Mouse (Mus musculus): ENCODE results near the gene Gpx2. TPM values are rescaled to one million over a fixed set of nuclear protein-coding genes. Genes with fewer than 3 reads are reported as not detected.

Gene Gpx2
- polyA plus RNA-seq, 1 experiment from 2014 or later, result 0.11 TPM

DNA sequence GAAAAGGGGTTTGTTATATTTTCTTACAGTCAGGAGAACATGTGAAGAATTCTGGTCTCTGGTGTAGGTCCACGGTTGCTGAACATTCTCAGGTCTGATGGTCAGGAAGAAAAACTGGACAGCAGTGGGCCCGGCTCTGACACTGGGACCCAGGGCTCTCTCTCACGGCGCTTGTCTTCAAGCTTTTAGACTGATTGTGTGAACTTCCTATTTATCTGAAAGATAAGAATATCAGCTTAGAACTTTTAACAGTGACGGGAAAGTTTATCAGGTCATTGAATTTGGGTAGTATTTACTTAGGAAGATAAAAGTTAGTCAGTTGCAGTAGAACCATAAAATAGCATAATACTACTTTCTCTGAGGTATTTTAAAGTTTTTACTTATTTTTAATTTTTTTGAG, 18.5 kb downstream of the Gpx2 start:
- no peak for ATAC-seq
- 97% methylated on average over 5 of the region's 5 CpGs for WGBS
- Histone ChIP-seq H3K9me3 (replicated peaks; ENCODE audit: control insufficient read depth, low read length, poor library complexity, severe bottlenecking) (no peaks in the 10 kb centered on the region), H3K4me1 (ENCODE audit: control insufficient read depth, insufficient read depth, low read length) (no peaks in the 10 kb centered on the region), H3K4me3 (ENCODE audit: low read depth, low read length) (no peak overlapping the region), H3K27me3 (ENCODE audit: control insufficient read depth, insufficient read depth, low read depth, low read length) (no peaks in the 10 kb centered on the region), H3K4me2 (ENCODE audit: low read length) (no peak overlapping the region), H3K27ac (ENCODE audit: low read length) (no peak overlapping the region), H3K36me3 (ENCODE audit: control insufficient read depth, insufficient read depth, low read length) (no peaks in the 10 kb centered on the region), H3K9ac (ENCODE audit: low read depth, low read length) (no peak overlapping the region)

DNA sequence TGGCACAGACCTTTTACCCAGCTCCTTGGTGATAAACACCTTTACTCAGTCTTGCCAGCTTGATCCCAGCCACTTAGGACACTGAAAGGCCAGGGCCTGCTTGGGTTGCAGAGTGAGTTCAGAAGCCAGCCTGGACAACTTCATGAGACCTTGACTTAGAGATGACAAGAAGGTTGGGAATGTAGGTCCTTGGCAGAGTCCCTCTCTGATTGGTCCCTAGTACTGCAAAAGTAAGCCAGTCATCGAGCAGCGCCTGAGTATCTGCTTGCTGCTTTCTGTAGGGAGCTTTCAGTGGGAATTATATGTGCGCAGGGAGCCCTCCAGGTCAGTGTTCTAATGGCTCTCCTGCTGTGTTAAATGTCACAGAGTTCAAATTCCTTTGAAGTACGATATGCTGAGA, 20.2 kb downstream of the Gpx2 start:
- Histone ChIP-seq H3K4me3 (ENCODE audit: low read depth, low read length) (no peak overlapping the region), H3K27ac (ENCODE audit: low read length) (no peak overlapping the region), H3K4me1 (ENCODE audit: control insufficient read depth, insufficient read depth, low read length) (no peaks in the 10 kb centered on the region), H3K27me3 (ENCODE audit: control insufficient read depth, insufficient read depth, low read depth, low read length) (no peaks in the 10 kb centered on the region), H3K9me3 (replicated peaks; ENCODE audit: control insufficient read depth, low read length, poor library complexity, severe bottlenecking) (no peaks in the 10 kb centered on the region), H3K36me3 (ENCODE audit: control insufficient read depth, insufficient read depth, low read length) (no peaks in the 10 kb centered on the region), H3K4me2 (ENCODE audit: low read length) (no peak overlapping the region), H3K9ac (ENCODE audit: low read depth, low read length) (no peak overlapping the region)
- WGBS, result 66% methylated on average over 4 of the region's 4 CpGs
- ATAC-seq, result no peak

- H3K27ac ChIP-seq (ENCODE audit: low read length), result no peak overlapping the region
- no peaks in the 10 kb centered on the region for H3K27me3 ChIP-seq (ENCODE audit: control insufficient read depth, insufficient read depth, low read depth, low read length)
- no peak overlapping the region for H3K9ac ChIP-seq (ENCODE audit: low read depth, low read length)
- no peaks in the 10 kb centered on the region for H3K9me3 ChIP-seq (replicated peaks; ENCODE audit: control insufficient read depth, low read length, poor library complexity, severe bottlenecking)
- H3K36me3 ChIP-seq (ENCODE audit: control insufficient read depth, insufficient read depth, low read length), result no peaks in the 10 kb centered on the region
- H3K4me2 ChIP-seq (ENCODE audit: low read length), result no peak overlapping the region
- ATAC-seq, result no peak
- no peak overlapping the region for H3K4me3 ChIP-seq (ENCODE audit: low read depth, low read length)
- H3K4me1 ChIP-seq (ENCODE audit: control insufficient read depth, insufficient read depth, low read length), result no peaks in the 10 kb centered on the region
- 82% methylated on average over 3 of the region's 3 CpGs for WGBS
Measured at GRCm38 (mm10) chr12:76774652-76775051, 20.7 kb downstream of the Gpx2 start.

DNA sequence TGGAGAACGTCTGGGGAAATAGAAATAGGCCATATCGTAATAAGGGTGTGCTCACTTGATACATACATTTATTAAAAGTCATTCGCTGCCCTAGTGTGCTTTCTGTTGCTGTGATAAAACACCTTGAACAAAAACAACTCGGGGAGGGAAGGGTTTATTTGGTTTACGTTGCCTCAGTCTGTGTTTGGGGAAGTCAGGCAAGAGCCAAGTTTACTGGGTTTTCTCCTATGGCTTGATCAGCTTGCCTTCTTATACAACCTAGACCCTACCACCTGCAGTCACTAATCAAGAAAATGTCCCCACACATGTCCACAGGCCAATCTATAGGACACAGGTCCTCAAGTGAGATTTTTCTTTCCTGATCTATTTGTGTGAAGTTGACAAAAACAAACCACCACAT, 23.8 kb downstream of the Gpx2 start:
- ATAC-seq, result no peak
- no peaks in the 10 kb centered on the region for H3K27me3 ChIP-seq (ENCODE audit: control insufficient read depth, insufficient read depth, low read depth, low read length)
- no peak overlapping the region for H3K9ac ChIP-seq (ENCODE audit: low read depth, low read length)
- 94% methylated on average over 5 of the region's 5 CpGs for WGBS
- no peaks in the 10 kb centered on the region for H3K36me3 ChIP-seq (ENCODE audit: control insufficient read depth, insufficient read depth, low read length)
- no peaks in the 10 kb centered on the region for H3K9me3 ChIP-seq (replicated peaks; ENCODE audit: control insufficient read depth, low read length, poor library complexity, severe bottlenecking)
- H3K4me3 ChIP-seq (ENCODE audit: low read depth, low read length), result no peak overlapping the region
- no peak overlapping the region for H3K27ac ChIP-seq (ENCODE audit: low read length)
- H3K4me1 ChIP-seq (ENCODE audit: control insufficient read depth, insufficient read depth, low read length), result no peaks in the 10 kb centered on the region
- no peak overlapping the region for H3K4me2 ChIP-seq (ENCODE audit: low read length)

DNA sequence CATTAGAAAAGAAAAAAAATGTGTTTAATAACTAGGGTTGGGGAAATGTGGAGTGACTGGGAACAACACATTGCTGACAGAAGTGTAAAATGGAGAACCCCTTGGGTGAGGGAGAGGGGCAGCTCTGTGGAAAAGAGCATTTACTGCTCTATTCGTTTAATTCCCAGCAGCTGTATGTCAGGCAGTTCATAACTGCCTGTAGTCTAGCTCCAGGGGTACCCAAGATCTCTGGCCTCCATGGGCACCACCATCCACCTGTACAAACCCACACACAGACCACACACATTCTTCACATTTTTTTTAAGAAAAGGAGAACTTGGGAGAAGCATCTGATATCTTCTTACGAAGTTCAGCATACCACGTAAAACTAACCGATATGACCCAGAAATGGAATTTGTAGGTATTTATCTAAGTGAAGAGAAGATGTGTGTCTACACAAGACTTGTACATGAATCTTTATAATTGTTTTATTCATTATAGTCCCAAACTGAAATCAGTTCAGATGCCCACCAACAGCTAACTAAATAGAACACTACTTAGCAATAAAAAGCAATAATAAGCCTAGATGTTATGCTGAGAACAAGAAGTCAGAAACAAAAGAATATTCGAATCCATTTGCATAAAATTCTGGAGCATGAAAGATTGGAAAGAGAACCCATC, 24.4 kb downstream of the Gpx2 start:
- no peak overlapping the region for H3K27ac ChIP-seq (ENCODE audit: low read length)
- H3K4me1 ChIP-seq (ENCODE audit: control insufficient read depth, insufficient read depth, low read length), result peaks cover 4% of the 10 kb centered on the region
- H3K27me3 ChIP-seq (ENCODE audit: control insufficient read depth, insufficient read depth, low read depth, low read length), result no peaks in the 10 kb centered on the region
- no peaks in the 10 kb centered on the region for H3K36me3 ChIP-seq (ENCODE audit: control insufficient read depth, insufficient read depth, low read length)
- H3K9ac ChIP-seq (ENCODE audit: low read depth, low read length), result no peak overlapping the region
- no peak overlapping the region for H3K4me3 ChIP-seq (ENCODE audit: low read depth, low read length)
- no peak for ATAC-seq
- no peak overlapping the region for H3K4me2 ChIP-seq (ENCODE audit: low read length)
- 93% methylated on average over 5 of the region's 5 CpGs for WGBS
- H3K9me3 ChIP-seq (replicated peaks; ENCODE audit: control insufficient read depth, low read length, poor library complexity, severe bottlenecking), result no peaks in the 10 kb centered on the region

DNA sequence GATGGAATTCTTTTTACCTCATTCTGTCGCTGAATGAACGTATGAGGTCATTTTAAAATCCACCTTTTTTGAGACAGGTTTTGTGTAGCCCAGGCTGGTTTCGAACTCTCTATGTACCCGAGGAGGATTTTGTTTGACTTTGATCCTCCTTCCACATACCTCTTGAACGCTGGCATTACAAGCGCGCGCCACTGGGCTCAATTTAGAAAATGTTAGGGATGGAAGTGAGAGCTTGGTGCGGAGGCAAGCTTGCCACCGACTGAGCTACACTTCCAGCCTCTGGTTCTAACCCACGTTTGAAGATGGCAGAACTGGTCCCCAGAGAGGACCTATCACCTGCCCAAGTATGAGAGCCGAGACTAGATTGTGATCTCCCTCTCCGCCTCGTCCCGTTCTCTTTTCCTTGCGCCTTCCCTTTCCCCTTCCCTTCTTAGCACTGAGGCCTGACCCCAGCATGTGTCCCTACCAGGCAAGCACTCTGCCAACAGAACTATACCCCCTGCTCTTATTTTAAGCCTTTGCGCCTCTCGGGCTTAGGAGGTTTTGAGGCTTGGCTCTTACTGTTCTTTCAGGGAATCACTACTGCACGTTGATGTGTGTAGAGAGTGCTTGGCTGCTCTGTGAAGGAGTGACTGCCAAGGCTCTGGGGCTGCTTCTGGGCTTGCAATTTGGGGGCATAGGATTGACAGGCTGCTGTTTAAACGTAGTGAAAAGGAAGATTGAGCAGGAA, 29.3 kb downstream of the Gpx2 start:
- Histone ChIP-seq H3K36me3 (ENCODE audit: control insufficient read depth, insufficient read depth, low read length) (no peaks in the 10 kb centered on the region), H3K4me3 (ENCODE audit: low read depth, low read length) (peak overlapping the region; percentile 51), H3K9me3 (replicated peaks; ENCODE audit: control insufficient read depth, low read length, poor library complexity, severe bottlenecking) (no peaks in the 10 kb centered on the region), H3K4me2 (ENCODE audit: low read length) (peak overlapping the region; percentile 73), H3K27ac (ENCODE audit: low read length) (peak overlapping the region; percentile 74), H3K4me1 (ENCODE audit: control insufficient read depth, insufficient read depth, low read length) (peaks cover 7% of the 10 kb centered on the region), H3K27me3 (ENCODE audit: control insufficient read depth, insufficient read depth, low read depth, low read length) (no peaks in the 10 kb centered on the region), H3K9ac (ENCODE audit: low read depth, low read length) (peak overlapping the region; percentile 68)
- 24% methylated on average over 20 of the region's 20 CpGs for WGBS
- ATAC-seq, result peak; percentile 70

DNA sequence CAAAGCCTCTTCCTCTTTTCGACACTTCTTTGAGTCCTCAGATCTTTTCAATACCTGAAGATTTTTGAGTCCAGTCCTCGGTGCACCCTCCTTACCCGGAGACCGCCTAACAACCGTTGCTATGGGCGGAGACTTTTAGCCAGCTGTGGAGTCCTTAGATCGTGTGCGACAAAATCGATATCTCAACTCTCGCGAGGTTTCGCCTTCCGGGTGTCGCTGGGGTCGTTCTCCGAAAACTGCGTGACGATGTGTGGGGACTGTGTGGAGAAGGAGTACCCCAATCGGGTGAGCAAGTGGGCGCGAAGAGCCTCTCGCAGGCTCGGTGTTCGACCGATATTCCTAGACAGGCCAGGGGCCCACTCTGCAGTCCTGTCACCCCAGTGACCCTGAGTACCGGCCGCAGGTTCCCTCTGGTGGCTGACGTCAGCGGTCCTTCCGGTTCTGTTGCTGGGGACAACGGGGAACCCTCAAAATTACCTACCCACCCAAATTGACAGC, 30.0 kb downstream of the Gpx2 start, which contains the start of the genes Churc1 and Fntb:
Gene Churc1, plus strand, starts transcription at position 185 of the 498 bp plus-strand sequence.
Gene Fntb, plus strand, starts transcription at position 236 of the 498 bp plus-strand sequence.
- H3K9me3 ChIP-seq (replicated peaks; ENCODE audit: control insufficient read depth, low read length, poor library complexity, severe bottlenecking), result no peaks in the 10 kb centered on the region
- H3K4me1 ChIP-seq (ENCODE audit: control insufficient read depth, insufficient read depth, low read length), result peaks cover 7% of the 10 kb centered on the region
- WGBS, result under 1% methylated on average over 31 of the region's 31 CpGs
- peak within 1 kb of the TSS; percentile 68 for H3K9ac ChIP-seq (ENCODE audit: low read depth, low read length)
- no peaks in the 10 kb centered on the region for H3K27me3 ChIP-seq (ENCODE audit: control insufficient read depth, insufficient read depth, low read depth, low read length)
- H3K27ac ChIP-seq (ENCODE audit: low read length), result peak within 1 kb of the TSS; percentile 74
- peak; percentile 97 for ATAC-seq
- H3K4me2 ChIP-seq (ENCODE audit: low read length), result peak within 1 kb of the TSS; percentile 73
- H3K4me3 ChIP-seq (ENCODE audit: low read depth, low read length), result peak within 1 kb of the TSS; percentile 51
- H3K36me3 ChIP-seq (ENCODE audit: control insufficient read depth, insufficient read depth, low read length), result no peaks in the 10 kb centered on the region

- no peak overlapping the region for H3K4me2 ChIP-seq (ENCODE audit: low read length)
- H3K27ac ChIP-seq (ENCODE audit: low read length), result no peak overlapping the region
- no peaks in the 10 kb centered on the region for H3K36me3 ChIP-seq (ENCODE audit: control insufficient read depth, insufficient read depth, low read length)
- H3K4me1 ChIP-seq (ENCODE audit: control insufficient read depth, insufficient read depth, low read length), result no peaks in the 10 kb centered on the region
- no peak for ATAC-seq
- no peak overlapping the region for H3K4me3 ChIP-seq (ENCODE audit: low read depth, low read length)
- no peak overlapping the region for H3K9ac ChIP-seq (ENCODE audit: low read depth, low read length)
- H3K9me3 ChIP-seq (replicated peaks; ENCODE audit: control insufficient read depth, low read length, poor library complexity, severe bottlenecking), result no peaks in the 10 kb centered on the region
- 51% methylated on average over 14 of the region's 14 CpGs for WGBS
- no peaks in the 10 kb centered on the region for H3K27me3 ChIP-seq (ENCODE audit: control insufficient read depth, insufficient read depth, low read depth, low read length)
Measured at GRCm38 (mm10) chr12:76752652-76753318, 42.6 kb downstream of the Gpx2 start.

All from midbrain, embryonic 16.5 days (tissue).